Mouse (Mus musculus): ENCODE data around the gene Cul7. TPM values are rescaled to one million over a fixed set of nuclear protein-coding genes. Genes with fewer than 3 reads are reported as not detected.
A peak's percentile ranks its signal among the peaks of the same experiment; 100 is the strongest.

Cul7 gene
- total and polyA plus RNA-seq, 3 experiments, result 33.3 to 82.5 (median 68.1) TPM

DNA sequence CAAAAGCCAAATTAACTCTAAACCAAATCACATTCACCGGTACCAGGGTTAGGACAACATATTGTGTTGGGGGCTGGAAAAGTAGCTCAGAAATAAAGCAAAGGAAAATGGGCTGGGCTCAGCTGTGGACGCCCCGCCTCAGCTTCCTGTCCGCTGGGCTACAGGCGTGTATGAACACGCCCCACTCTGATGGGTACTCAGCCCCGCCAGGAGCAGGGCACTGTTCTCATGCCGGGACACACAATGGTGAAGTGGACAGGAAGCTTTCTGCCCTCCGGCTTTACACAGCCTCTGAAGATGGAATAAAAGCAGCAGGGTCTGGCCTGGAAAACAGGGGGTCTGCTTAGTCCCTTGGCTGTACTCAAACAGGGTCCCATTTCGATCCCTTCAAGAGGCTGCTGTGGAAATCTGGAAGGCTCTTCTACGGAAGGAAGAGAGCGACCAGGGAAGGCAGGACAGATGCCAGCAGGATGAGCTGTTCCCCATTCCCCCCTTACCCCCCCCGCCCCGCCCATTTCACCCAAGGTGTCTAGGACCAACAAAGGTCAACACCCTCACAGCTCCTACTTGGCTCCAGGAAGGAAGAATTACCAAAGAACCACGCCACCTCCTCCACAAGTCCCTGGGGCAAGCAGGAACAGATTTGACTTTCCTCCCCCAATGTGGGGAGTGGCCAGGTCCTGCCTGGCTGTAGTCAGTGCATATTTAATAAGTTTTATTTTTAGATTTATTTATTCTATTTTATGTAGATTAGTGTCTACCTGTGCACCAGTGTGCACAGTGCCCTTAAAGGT lies 40.2 kb upstream of the Cul7 start:
- in situ Hi-C loops (cut with MboI; ENCODE audit: low pct_ligation_motif_present, low pct_unique_long_range_greater_than_20kb, low sequenced_read_pairs), result no loop called here
- Histone ChIP-seq H3K27ac (ENCODE audit: insufficient read depth, low read depth) (no peak overlapping the region), H3K9ac (ENCODE audit: insufficient read depth, low read depth) (peak overlapping the region; percentile 62; the same call in 1 of the 2 replicates)

GRCm38 (mm10) chr17:46611316-46611715 lies 38.8 kb upstream of the Cul7 start:
- in situ Hi-C loops (cut with MboI; ENCODE audit: low pct_ligation_motif_present, low pct_unique_long_range_greater_than_20kb, low sequenced_read_pairs) (no loop called here), dilution Hi-C loops (cut with MboI; ENCODE audit: extremely low pct_ligation_motif_present, extremely low pct_unique_long_range_greater_than_20kb, low sequenced_read_pairs) (no loop called here)
- peaks cover 4 to 29% of the 10 kb centered on the region in 2 experiments; a peak in 3 of 4 replicates for H3K4me1 ChIP-seq (ENCODE audit: control insufficient read depth in 1 of 2, insufficient read depth in 2 of 2)
- no peak overlapping the region for H3K4me2 ChIP-seq (ENCODE audit: insufficient read depth, low read depth, poor library complexity, severe bottlenecking)
- no peaks in the 10 kb centered on the region for H3K79me2 ChIP-seq (replicated peaks; ENCODE audit: control insufficient read depth, extremely low read depth, insufficient read depth, poor library complexity, severe bottlenecking)
- no peak overlapping the region for H3K4me3 ChIP-seq (replicated peaks in 1 of 3; ENCODE audit: low read depth in 2 of 3, low read length in 2 of 3, poor library complexity in 1 of 3)
- no peak for DNase-seq (ENCODE audit: extremely low read depth)
- no peaks in the 10 kb centered on the region for H3K9me3 ChIP-seq (replicated peaks; ENCODE audit: low read length)
- TF ChIP-seq E2F4 (IDR thresholded peaks at IDR 0.05; ENCODE audit: insufficient replicate concordance, low read depth, low read length), result no peak
- no peak for TF ChIP-seq GABPA (IDR thresholded peaks at IDR 0.05; ENCODE audit: insufficient replicate concordance, low read depth, low read length)
- no peak for TF ChIP-seq EP300 (IDR thresholded peaks at IDR 0.05; ENCODE audit: low read length)
- no peak for TF ChIP-seq MAX (IDR thresholded peaks at IDR 0.05; ENCODE audit: low read length)
- no peak for TF ChIP-seq SMC3 (IDR thresholded peaks at IDR 0.05; ENCODE audit: low read depth, low read length)
- TF ChIP-seq ZKSCAN1 (IDR thresholded peaks at IDR 0.05; ENCODE audit: borderline replicate concordance, low read depth, low read length), result no peak
- no peak for TF ChIP-seq RAD21 (IDR thresholded peaks at IDR 0.05; ENCODE audit: low read depth, low read length)
- TF ChIP-seq ETS1 (conservative IDR thresholded peaks at IDR 0.05; ENCODE audit: low read depth, low read length), result no peak
- no peak for TF ChIP-seq NELFE (IDR thresholded peaks at IDR 0.05; ENCODE audit: low read depth, low read length)
- no peak for TF ChIP-seq RCOR1 (conservative IDR thresholded peaks at IDR 0.05; ENCODE audit: low read depth, low read length)
- no peak for TF ChIP-seq POLR2A (IDR thresholded peaks at IDR 0.05; ENCODE audit: low read depth, low read length)
- TF ChIP-seq TBP (conservative IDR thresholded peaks at IDR 0.05; ENCODE audit: low read depth, low read length), result no peak
- TF ChIP-seq JUN (IDR thresholded peaks at IDR 0.05; ENCODE audit: insufficient read depth, low read depth, low read length), result no peak
- TF ChIP-seq MYC (IDR thresholded peaks at IDR 0.05; ENCODE audit: low read depth, low read length), result no peak
- H3K27ac ChIP-seq (ENCODE audit: insufficient read depth, low read depth), result no peak overlapping the region
- H3K27me3 ChIP-seq (replicated peaks), result no peaks in the 10 kb centered on the region
- H3K36me3 ChIP-seq (replicated peaks in 1 of 2; ENCODE audit: control insufficient read depth in 1 of 2, insufficient read depth in 1 of 2, low read length in 1 of 2), result no peaks in the 10 kb centered on the region
- no peak overlapping the region for H3K9ac ChIP-seq (ENCODE audit: insufficient read depth, low read depth)

More for the DNA sequence above, 40.2 kb upstream of the Cul7 start:
- Histone ChIP-seq H3K27me3 (replicated peaks) (no peaks in the 10 kb centered on the region), H3K4me2 (ENCODE audit: insufficient read depth, low read depth, poor library complexity, severe bottlenecking) (peak overlapping the region; percentile 91), H3K36me3 (replicated peaks in 1 of 2; ENCODE audit: control insufficient read depth in 1 of 2, insufficient read depth in 1 of 2, low read length in 1 of 2) (no peaks in the 10 kb centered on the region), H3K79me2 (replicated peaks; ENCODE audit: control insufficient read depth, extremely low read depth, insufficient read depth, poor library complexity, severe bottlenecking) (no peaks in the 10 kb centered on the region), H3K4me3 (replicated peaks in 1 of 3; ENCODE audit: low read depth in 2 of 3, low read length in 2 of 3, poor library complexity in 1 of 3) (peak overlapping the region; percentile 42 to 62 (median 50)), H3K9me3 (replicated peaks; ENCODE audit: low read length) (no peaks in the 10 kb centered on the region), H3K4me1 (ENCODE audit: control insufficient read depth in 1 of 2, insufficient read depth in 2 of 2) (peaks cover 4 to 29% of the 10 kb centered on the region in 2 experiments; a peak in 3 of 4 replicates)
- no peak for TF ChIP-seq USF1 (IDR thresholded peaks at IDR 0.05; ENCODE audit: low read depth, low read length)
- TF ChIP-seq RCOR1 (conservative IDR thresholded peaks at IDR 0.05; ENCODE audit: low read depth, low read length), result no peak
- TF ChIP-seq MAZ (IDR thresholded peaks at IDR 0.05; ENCODE audit: low read depth, low read length), result peak; percentile 71; the same call in 1 of the 2 replicates
- TF ChIP-seq POLR2AphosphoS2 (IDR thresholded peaks at IDR 0.05; ENCODE audit: low read depth, low read length), result no peak
- TF ChIP-seq MYC (IDR thresholded peaks at IDR 0.05; ENCODE audit: low read depth, low read length), result no peak
- TF ChIP-seq CTCF (conservative IDR thresholded peaks at IDR 0.05 in 1 of 2, IDR thresholded peaks at IDR 0.05 in 1 of 2; ENCODE audit: low read depth in 2 of 2, low read length in 2 of 2), result no peak
- TF ChIP-seq ZKSCAN1 (IDR thresholded peaks at IDR 0.05; ENCODE audit: borderline replicate concordance, low read depth, low read length), result no peak
- no peak for TF ChIP-seq KAT2A (IDR thresholded peaks at IDR 0.05; ENCODE audit: insufficient replicate concordance, low read length)
- no peak for TF ChIP-seq E2F4 (IDR thresholded peaks at IDR 0.05; ENCODE audit: insufficient replicate concordance, low read depth, low read length)
- TF ChIP-seq GABPA (IDR thresholded peaks at IDR 0.05; ENCODE audit: insufficient replicate concordance, low read depth, low read length), result no peak
- TF ChIP-seq MEF2A (IDR thresholded peaks at IDR 0.05; ENCODE audit: borderline replicate concordance, low read depth, low read length), result no peak
- no peak for TF ChIP-seq RAD21 (IDR thresholded peaks at IDR 0.05; ENCODE audit: low read depth, low read length)
- peak; percentile 55 for TF ChIP-seq ZMIZ1 (IDR thresholded peaks at IDR 0.05; ENCODE audit: low read depth, low read length)
- TF ChIP-seq BHLHE40 (IDR thresholded peaks at IDR 0.05; ENCODE audit: low read depth, low read length), result no peak
- TF ChIP-seq MAFK (IDR thresholded peaks at IDR 0.05; ENCODE audit: insufficient replicate concordance, low read length), result no peak
- peak; percentile 60 for TF ChIP-seq ELF1 (IDR thresholded peaks at IDR 0.05; ENCODE audit: low read depth, low read length)
- TF ChIP-seq JUN (IDR thresholded peaks at IDR 0.05; ENCODE audit: insufficient read depth, low read depth, low read length), result no peak
- TF ChIP-seq USF2 (conservative IDR thresholded peaks at IDR 0.05; ENCODE audit: low read depth, low read length), result no peak
- TF ChIP-seq NELFE (IDR thresholded peaks at IDR 0.05; ENCODE audit: low read depth, low read length), result peak; percentile 49; the same call in 1 of the 2 replicates
- no peak for TF ChIP-seq HCFC1 (IDR thresholded peaks at IDR 0.05; ENCODE audit: low read depth, low read length)
- TF ChIP-seq EP300 (IDR thresholded peaks at IDR 0.05; ENCODE audit: low read length), result no peak
- TF ChIP-seq MAX (IDR thresholded peaks at IDR 0.05; ENCODE audit: low read length), result no peak
- TF ChIP-seq PAX5 (IDR thresholded peaks at IDR 0.05; ENCODE audit: low read length), result no peak
- TF ChIP-seq ZC3H11A (IDR thresholded peaks at IDR 0.05; ENCODE audit: low read depth, low read length), result no peak
- peak; percentile 81 for TF ChIP-seq POLR2A (IDR thresholded peaks at IDR 0.05; ENCODE audit: low read depth, low read length)
- 0 out of 2 replicates have a peak, but pooled peaks have one; percentile 31 for TF ChIP-seq TBP (conservative IDR thresholded peaks at IDR 0.05; ENCODE audit: low read depth, low read length)
- no peak for TF ChIP-seq UBTF (IDR thresholded peaks at IDR 0.05; ENCODE audit: low read depth, low read length)
- peak; percentile 69; the same call in 1 of the 2 replicates for TF ChIP-seq TCF12 (IDR thresholded peaks at IDR 0.05; ENCODE audit: low read depth, low read length)
- no peak for TF ChIP-seq ZNF384 (IDR thresholded peaks at IDR 0.05; ENCODE audit: low read depth, low read length)
- TF ChIP-seq CHD1 (IDR thresholded peaks at IDR 0.05; ENCODE audit: low read depth, low read length), result peak; percentile 93; the same call in 1 of the 2 replicates
- no peak for TF ChIP-seq SMC3 (IDR thresholded peaks at IDR 0.05; ENCODE audit: low read depth, low read length)
- no peak for TF ChIP-seq NRF1 (IDR thresholded peaks at IDR 0.05; ENCODE audit: low read depth, low read length)
- no peak for TF ChIP-seq CHD2 (IDR thresholded peaks at IDR 0.05; ENCODE audit: low read length)
- TF ChIP-seq IRF4 (IDR thresholded peaks at IDR 0.05; ENCODE audit: low read depth, low read length), result peak; percentile 51; the same call in 1 of the 2 replicates
- TF ChIP-seq MXI1 (IDR thresholded peaks at IDR 0.05; ENCODE audit: low read depth, low read length), result no peak; the same call in 1 of the 2 replicates
- no peak for TF ChIP-seq SIN3A (IDR thresholded peaks at IDR 0.05; ENCODE audit: low read length)
- TF ChIP-seq ETS1 (conservative IDR thresholded peaks at IDR 0.05; ENCODE audit: low read depth, low read length), result no peak
- no peak for TF ChIP-seq JUND (conservative IDR thresholded peaks at IDR 0.05; ENCODE audit: low read depth, low read length)
- dilution Hi-C loops (cut with MboI; ENCODE audit: extremely low pct_ligation_motif_present, extremely low pct_unique_long_range_greater_than_20kb, low sequenced_read_pairs), result no loop called here
- DNase-seq (ENCODE audit: extremely low read depth), result peak; percentile 48

All from CH12.LX (cell line).